Mouse (Mus musculus): ENCODE results near the gene Vps25. TPM values are rescaled to one million over a fixed set of nuclear protein-coding genes. Genes with fewer than 3 reads are reported as not detected.

The Vps25 gene
- total and polyA plus RNA-seq, 2 experiments from 2014 or later, result 71.7 to 138 TPM

- Histone ChIP-seq H3K36me3 (ENCODE audit: insufficient read depth) (no peaks in the 10 kb centered on the region), H3K4me3 (ENCODE audit: low read depth, low read length) (no peak overlapping the region), H3K27me3 (ENCODE audit: insufficient read depth, low read length) (no peaks in the 10 kb centered on the region), H3K4me2 (ENCODE audit: low read depth) (no peak overlapping the region), H3K9ac (no peak overlapping the region), H3K4me1 (ENCODE audit: insufficient read depth) (peaks cover 12% of the 10 kb centered on the region), H3K9me3 (ENCODE audit: low read length) (no peaks in the 10 kb centered on the region), H3K27ac (ENCODE audit: low read depth, low read length) (no peak overlapping the region)
- DNase-seq, result no peak
- no peak for TF ChIP-seq CTCF (IDR thresholded peaks at IDR 0.05; ENCODE audit: low read depth)
- ATAC-seq, result no peak
- 49% methylated on average over 7 of the region's 7 CpGs for WGBS
Observed at GRCm38 (mm10) chr11:101280837-101281236, 27.3 kb downstream of the Vps25 start.

DNA sequence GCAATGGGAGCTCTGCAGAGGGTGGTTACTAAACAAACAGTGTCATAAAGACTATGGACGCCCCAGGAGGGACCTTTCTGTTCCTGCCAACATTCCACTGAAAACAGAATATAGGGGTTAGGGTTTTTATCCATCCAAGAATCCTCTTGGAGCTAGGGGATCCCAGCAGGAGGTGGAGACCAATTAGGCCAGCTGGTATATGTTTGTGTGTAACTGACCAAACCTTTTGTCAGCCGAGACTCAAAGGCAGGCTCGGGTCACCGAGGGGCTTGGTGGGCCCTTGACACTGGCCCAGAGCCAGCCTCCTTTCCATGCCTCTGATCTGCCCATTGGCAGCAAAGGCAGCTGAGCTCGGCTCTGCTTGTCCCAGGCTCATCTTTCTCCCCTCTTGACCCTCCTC lies 29.4 kb downstream of the Vps25 start:
- Histone ChIP-seq H3K36me3 (ENCODE audit: insufficient read depth) (no peaks in the 10 kb centered on the region), H3K9ac (no peak overlapping the region), H3K27me3 (ENCODE audit: insufficient read depth, low read length) (no peaks in the 10 kb centered on the region), H3K27ac (ENCODE audit: low read depth, low read length) (no peak overlapping the region; the same call in 1 of the 2 replicates), H3K4me3 (ENCODE audit: low read depth, low read length) (no peak overlapping the region), H3K9me3 (ENCODE audit: low read length) (no peaks in the 10 kb centered on the region), H3K4me1 (ENCODE audit: insufficient read depth) (peaks cover 4% of the 10 kb centered on the region), H3K4me2 (ENCODE audit: low read depth) (no peak overlapping the region)
- ATAC-seq (no peak), DNase-seq (no peak)
- WGBS, result 15% methylated on average over 5 of the region's 5 CpGs
- TF ChIP-seq CTCF (IDR thresholded peaks at IDR 0.05; ENCODE audit: low read depth), result no peak

DNA sequence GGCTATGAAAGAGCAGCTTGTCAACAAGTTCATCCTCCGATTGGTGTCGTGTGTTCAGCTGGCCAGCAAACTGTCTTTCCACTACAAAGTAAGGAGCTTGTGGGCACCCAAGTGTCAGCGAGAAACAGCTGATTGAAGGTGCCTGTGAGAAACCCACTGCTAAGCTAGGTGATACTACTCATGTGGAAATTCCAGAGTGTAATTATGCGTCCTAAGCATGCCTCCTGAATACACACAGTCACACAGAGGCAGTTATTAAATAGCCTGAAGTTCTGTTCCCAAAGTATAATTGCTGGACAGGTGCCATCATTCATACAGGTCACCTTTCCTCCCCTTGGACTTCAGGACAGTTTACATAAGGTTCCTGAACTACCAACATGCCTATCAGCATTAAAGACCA lies 30.3 kb downstream of the Vps25 start:
- no peak overlapping the region for H3K4me3 ChIP-seq (ENCODE audit: low read depth, low read length)
- H3K9ac ChIP-seq, result no peak overlapping the region
- no peaks in the 10 kb centered on the region for H3K4me1 ChIP-seq (ENCODE audit: insufficient read depth)
- no peak for ATAC-seq
- 71% methylated on average over 4 of the region's 4 CpGs for WGBS
- no peaks in the 10 kb centered on the region for H3K27me3 ChIP-seq (ENCODE audit: insufficient read depth, low read length)
- peaks cover 4% of the 10 kb centered on the region; the same call in 1 of the 2 replicates for H3K36me3 ChIP-seq (ENCODE audit: insufficient read depth)
- DNase-seq, result no peak
- no peak for TF ChIP-seq CTCF (IDR thresholded peaks at IDR 0.05; ENCODE audit: low read depth)
- no peak overlapping the region for H3K4me2 ChIP-seq (ENCODE audit: low read depth)
- no peak overlapping the region for H3K27ac ChIP-seq (ENCODE audit: low read depth, low read length)
- H3K9me3 ChIP-seq (ENCODE audit: low read length), result no peaks in the 10 kb centered on the region

DNA sequence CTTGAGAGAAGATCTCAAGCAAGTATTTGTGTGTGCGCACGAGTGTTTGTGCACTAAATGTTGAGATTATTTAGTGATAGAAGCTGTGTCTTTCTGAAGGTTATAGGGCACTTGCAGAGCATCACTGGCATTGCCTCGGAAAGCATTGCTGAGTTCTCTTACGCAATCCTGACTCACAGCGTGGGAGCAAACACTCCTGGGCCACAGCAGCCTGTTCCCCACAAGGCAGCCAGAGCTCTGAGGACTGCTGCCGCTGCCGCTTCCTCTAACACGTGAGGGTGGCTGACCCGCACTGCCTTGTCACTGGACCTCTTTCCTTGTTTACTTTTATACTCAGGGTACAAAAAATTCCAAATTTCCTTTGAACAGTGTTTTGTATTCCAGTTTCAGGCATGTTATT lies 33.8 kb downstream of the Vps25 start:
- Histone ChIP-seq H3K9ac (no peak overlapping the region), H3K36me3 (ENCODE audit: insufficient read depth) (peaks cover 29% of the 10 kb centered on the region), H3K27me3 (ENCODE audit: insufficient read depth, low read length) (no peaks in the 10 kb centered on the region), H3K4me3 (ENCODE audit: low read depth, low read length) (no peak overlapping the region), H3K27ac (ENCODE audit: low read depth, low read length) (no peak overlapping the region), H3K9me3 (ENCODE audit: low read length) (no peaks in the 10 kb centered on the region), H3K4me2 (ENCODE audit: low read depth) (no peak overlapping the region), H3K4me1 (ENCODE audit: insufficient read depth) (no peaks in the 10 kb centered on the region)
- DNase-seq (no peak), ATAC-seq (no peak)
- WGBS, result 87% methylated on average over 9 of the region's 9 CpGs
- TF ChIP-seq CTCF (IDR thresholded peaks at IDR 0.05; ENCODE audit: low read depth), result no peak

DNA sequence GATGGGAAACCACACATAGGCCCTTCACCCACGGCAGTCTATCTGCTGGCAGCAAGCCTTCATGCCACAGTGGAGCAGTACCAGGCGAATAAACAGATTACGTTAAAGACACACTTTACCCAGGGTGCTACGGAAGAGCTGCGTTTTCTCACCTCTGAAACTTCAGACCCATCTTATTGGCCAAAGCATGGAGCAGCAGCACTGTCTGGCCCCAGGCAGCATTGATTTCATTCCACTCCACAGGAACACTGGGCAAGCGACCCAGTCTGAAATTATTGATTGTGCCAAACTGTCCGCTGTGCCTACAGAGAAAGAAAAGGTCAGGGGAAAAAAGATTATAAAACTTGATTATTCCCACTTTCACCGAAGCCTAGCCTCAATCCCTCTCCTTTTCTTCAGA lies 37.7 kb downstream of the Vps25 start:
- no peak for ATAC-seq
- Histone ChIP-seq H3K27me3 (ENCODE audit: insufficient read depth, low read length) (no peaks in the 10 kb centered on the region), H3K4me1 (ENCODE audit: insufficient read depth) (no peaks in the 10 kb centered on the region), H3K9ac (no peak overlapping the region), H3K36me3 (ENCODE audit: insufficient read depth) (peaks cover 57% of the 10 kb centered on the region), H3K9me3 (ENCODE audit: low read length) (no peaks in the 10 kb centered on the region), H3K4me2 (ENCODE audit: low read depth) (no peak overlapping the region), H3K27ac (ENCODE audit: low read depth, low read length) (no peak overlapping the region), H3K4me3 (ENCODE audit: low read depth, low read length) (no peak overlapping the region)
- WGBS, result 92% methylated on average over 8 of the region's 8 CpGs
- DNase-seq, result no peak
- no peak for TF ChIP-seq CTCF (IDR thresholded peaks at IDR 0.05; ENCODE audit: low read depth)

GRCm38 (mm10) chr11:101295191-101295590 lies 41.7 kb downstream of the Vps25 start:
- TF ChIP-seq CTCF (IDR thresholded peaks at IDR 0.05; ENCODE audit: low read depth), result no peak
- peaks cover 56% of the 10 kb centered on the region for H3K36me3 ChIP-seq (ENCODE audit: insufficient read depth)
- no peak overlapping the region for H3K4me3 ChIP-seq (ENCODE audit: low read depth, low read length)
- H3K9me3 ChIP-seq (ENCODE audit: low read length), result no peaks in the 10 kb centered on the region
- no peak overlapping the region for H3K27ac ChIP-seq (ENCODE audit: low read depth, low read length)
- H3K4me1 ChIP-seq (ENCODE audit: insufficient read depth), result no peaks in the 10 kb centered on the region
- H3K9ac ChIP-seq, result no peak overlapping the region
- H3K27me3 ChIP-seq (ENCODE audit: insufficient read depth, low read length), result no peaks in the 10 kb centered on the region
- H3K4me2 ChIP-seq (ENCODE audit: low read depth), result no peak overlapping the region
- 92% methylated on average over 8 of the region's 8 CpGs for WGBS
- DNase-seq, result no peak
- ATAC-seq, result no peak

DNA sequence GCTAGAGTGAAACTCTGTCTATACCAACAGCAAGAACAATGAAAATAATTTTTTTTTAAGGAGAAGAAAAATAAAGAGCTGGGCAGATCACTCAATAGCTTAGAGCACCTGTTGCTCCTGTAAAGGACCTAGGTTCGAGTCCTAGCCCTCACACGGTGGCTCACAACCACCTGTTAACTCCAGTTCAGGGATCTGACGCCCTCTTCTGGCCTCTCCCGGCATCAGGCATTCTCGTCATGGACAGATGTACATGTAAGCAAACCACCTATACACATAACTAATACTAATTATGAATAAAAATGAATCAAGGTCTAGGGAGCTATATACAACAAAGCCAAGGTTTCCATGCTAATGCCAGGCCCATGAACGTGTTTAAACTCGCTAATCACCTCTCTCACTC lies 47.4 kb downstream of the Vps25 start:
- peaks cover 11% of the 10 kb centered on the region for H3K36me3 ChIP-seq (ENCODE audit: insufficient read depth)
- peak overlapping the region; percentile 96 for H3K4me2 ChIP-seq (ENCODE audit: low read depth)
- no peak overlapping the region for H3K27ac ChIP-seq (ENCODE audit: low read depth, low read length)
- TF ChIP-seq CTCF (IDR thresholded peaks at IDR 0.05; ENCODE audit: low read depth), result 0 out of 2 replicates have a peak, but pooled peaks have one; percentile 15
- 0 out of 2 replicates have a peak, but pooled peaks cover 13% of the 10 kb centered on the region for H3K4me1 ChIP-seq (ENCODE audit: insufficient read depth)
- DNase-seq (no peak), ATAC-seq (no peak)
- no peaks in the 10 kb centered on the region for H3K27me3 ChIP-seq (ENCODE audit: insufficient read depth, low read length)
- H3K9me3 ChIP-seq (ENCODE audit: low read length), result no peaks in the 10 kb centered on the region
- peak overlapping the region; percentile 90 for H3K4me3 ChIP-seq (ENCODE audit: low read depth, low read length)
- no peak overlapping the region; the same call in 1 of the 2 replicates for H3K9ac ChIP-seq
- 72% methylated on average over 7 of the region's 7 CpGs for WGBS

Measured in forebrain, postnatal 0 days (tissue).